Mouse (Mus musculus) regulatory T cell (primary cell): ENCODE results near the gene Slc27a5.

Source experiments
- in situ Hi-C: fragments of 300-600 bp; cut with MboI, MseI; formaldehyde crosslinking; loops from one replicate; pipeline ENCODE4 v1.15.1; 2025; ENCODE audit warnings: high pct_unique_total_duplicates

The Slc27a5 gene

GRCm38 (mm10) chr7:12986906-12987305 lies 11.1 kb downstream of the Slc27a5 start:
- in situ Hi-C loops = no loop called here

GRCm38 (mm10) chr7:12985724-12986123 lies 12.3 kb downstream of the Slc27a5 start:
- in situ Hi-C loops = no loop called here

GRCm38 (mm10) chr7:12980291-12980690 lies 17.7 kb downstream of the Slc27a5 start:
- in situ Hi-C loops = no loop called here

- in situ Hi-C loops = no loop called here
Measured at GRCm38 (mm10) chr7:12979776-12980175, 18.2 kb downstream of the Slc27a5 start.

GRCm38 (mm10) chr7:12978931-12979722 lies 18.9 kb downstream of the Slc27a5 start:
- in situ Hi-C loops = no loop called here

- in situ Hi-C loops = no loop called here
Measured at GRCm38 (mm10) chr7:12977682-12978389, 20.2 kb downstream of the Slc27a5 start, which contains the start of gene Zfp446. Gene Zfp446 (plus strand): TSS chr7:12977848.

- in situ Hi-C loops = no loop called here
Measured at GRCm38 (mm10) chr7:12970906-12971305, 27.1 kb downstream of the Slc27a5 start.

GRCm38 (mm10) chr7:12966104-12966845 lies 31.7 kb downstream of the Slc27a5 start:
- in situ Hi-C loops = no loop called here

- in situ Hi-C loops = no loop called here
Measured at GRCm38 (mm10) chr7:12965678-12966091, 32.3 kb downstream of the Slc27a5 start, which contains the start of gene Zfp324. Gene Zfp324 (plus strand): TSS chr7:12965838.

GRCm38 (mm10) chr7:12961511-12962141 lies 36.4 kb downstream of the Slc27a5 start:
- in situ Hi-C loops = no loop called here

GRCm38 (mm10) chr7:12959718-12960117 lies 38.3 kb downstream of the Slc27a5 start:
- in situ Hi-C loops = no loop called here

- in situ Hi-C loops = no loop called here
Measured at GRCm38 (mm10) chr7:12958948-12959347, 39.0 kb downstream of the Slc27a5 start.

GRCm38 (mm10) chr7:12957511-12957910 lies 40.5 kb downstream of the Slc27a5 start:
- in situ Hi-C loops = no loop called here

- in situ Hi-C loops = no loop called here
Measured at GRCm38 (mm10) chr7:12954896-12955295, 43.1 kb downstream of the Slc27a5 start.

- in situ Hi-C loops = no loop called here
Measured at GRCm38 (mm10) chr7:12949872-12950229, 48.1 kb downstream of the Slc27a5 start.

- in situ Hi-C loops = no loop called here
Measured at GRCm38 (mm10) chr7:12949032-12949871, 48.7 kb downstream of the Slc27a5 start.

GRCm38 (mm10) chr7:12943488-12943887 lies 54.5 kb downstream of the Slc27a5 start:
- in situ Hi-C loops = no loop called here

GRCm38 (mm10) chr7:12940599-12940998 lies 57.4 kb downstream of the Slc27a5 start:
- in situ Hi-C loops = no loop called here
